Mouse (Mus musculus) heart, postnatal 0 days (tissue): ENCODE data around the gene Ptprt.

ENCODE experiments used
- CTCF ChIP-seq: IDR thresholded peaks from 2 replicates; pipeline ENCODE4 v1.5.1; 2016; ENCODE audit warnings: antibody characterized with exemption, control low read depth, low read depth
- EP300 ChIP-seq: IDR thresholded peaks from 2 replicates; pipeline ENCODE4 v1.6.1; 2016; ENCODE audit warnings: antibody characterized with exemption, low read depth

DNA sequence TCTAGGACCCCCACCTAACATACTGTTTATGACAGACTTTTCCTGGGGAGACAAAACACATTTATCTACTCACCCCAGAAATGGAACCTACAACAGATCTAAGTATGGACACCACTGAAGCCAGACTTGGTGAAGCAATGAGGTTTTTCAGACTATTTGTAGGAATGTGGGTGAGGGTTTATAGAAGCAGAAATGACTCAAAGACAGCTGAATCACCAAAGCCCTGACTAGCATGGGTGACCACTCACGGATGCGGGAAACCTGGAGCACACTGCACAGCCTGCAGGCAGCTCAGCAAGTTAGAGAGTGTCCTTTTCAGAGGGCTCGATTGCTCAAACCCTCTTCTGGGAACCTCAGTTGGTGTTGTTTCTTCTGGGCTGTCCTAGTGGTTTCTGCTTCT, 36.2 kb downstream of the Ptprt start:
- TF ChIP-seq CTCF (no peak), EP300 (no peak)
